ENCODE assay signal across 9 mouse cellular contexts in the genomic region with DNA sequence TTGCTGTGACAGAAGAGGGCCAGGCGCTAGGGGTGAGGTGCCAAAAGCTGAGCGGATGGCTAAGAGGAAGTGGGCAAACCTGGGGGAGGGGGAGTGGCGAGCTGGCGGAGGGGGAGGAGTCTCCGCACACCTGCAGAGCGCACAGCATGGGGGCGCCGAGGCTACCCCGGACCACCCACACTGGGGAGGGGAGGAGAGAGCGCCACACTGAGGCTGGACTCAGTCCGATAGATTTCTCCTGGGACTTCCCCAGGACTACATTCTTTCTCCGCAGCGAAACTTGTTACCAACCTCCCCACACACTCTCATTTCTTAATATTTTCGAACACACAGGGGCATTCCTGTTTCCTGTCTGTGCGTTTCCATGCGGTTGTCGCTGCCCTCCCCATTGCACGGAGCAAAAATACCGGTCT. TPM values are rescaled to one million over a fixed set of nuclear protein-coding genes. Genes with fewer than 3 reads are reported as not detected.
DNase-seq lines count a peak whose midpoint lies in the region; ATAC-seq lines count a peak whose summit lies in the region.
"Had no signal": no experiment of that assay in that cellular context is flagged by ENCODE, and none has a peak within 500 bp of the region (broad histone marks: within the 10 kb centered on the region; RNA-seq: fewer than 3 reads in every experiment).

No protein-coding gene starts in this region.

- no peak overlapping the region for H3K27ac ChIP-seq in kidney, embryonic 16.5 days (ENCODE audit: low read length)

- no peak for ATAC-seq in kidney, embryonic 16.5 days (ENCODE audit: low FRiP score, low TSS enrichment)
- ATAC-seq in hematopoietic stem cell, adult 5-6 weeks (replicated peaks in 1 of 2; ENCODE audit: insufficient read depth in 1 of 2, low FRiP score in 2 of 2, low TSS enrichment in 1 of 2, low read depth in 1 of 2, poor library complexity in 2 of 2, severe bottlenecking in 2 of 2): peak; percentile 20 to 23; a peak in 3 of 4 replicates

- no peak for DNase-seq in kidney, adult 18-20 months
- peak; percentile 56 to 66 for DNase-seq in lung, postnatal 4 days
- peak; percentile 89 for DNase-seq in thymus, postnatal 25 days
- no peak for DNase-seq in layer of hippocampus, adult 9-11 months
- DNase-seq in urinary bladder, postnatal 36 days (ENCODE audit: low spot score in 2 of 2): no peak
- no peak for DNase-seq in adrenal gland, postnatal 10 days

- H3K9ac ChIP-seq in kidney, embryonic 16.5 days (replicated peaks; ENCODE audit: low read length): no peak overlapping the region

- H3K36me3 ChIP-seq in kidney, embryonic 16.5 days (ENCODE audit: insufficient read depth, low read length): no peaks in the 10 kb centered on the region

- H3K4me3 ChIP-seq in kidney, embryonic 16.5 days (ENCODE audit: low read length): no peak overlapping the region

- WGBS in kidney, embryonic 16.5 days: 22% methylated on average over 19 of the region's 19 CpGs

- peaks cover 44% of the 10 kb centered on the region for H3K4me1 ChIP-seq in kidney, embryonic 16.5 days (ENCODE audit: insufficient read depth, low read length)

- no peaks in the 10 kb centered on the region for H3K9me3 ChIP-seq in kidney, embryonic 16.5 days (ENCODE audit: low read length)

- H3K4me2 ChIP-seq in kidney, embryonic 16.5 days (replicated peaks; ENCODE audit: low read depth, low read length): peak overlapping the region; percentile 19; the same call in 1 of the 2 replicates

- no peaks in the 10 kb centered on the region for H3K27me3 ChIP-seq in kidney, embryonic 16.5 days (ENCODE audit: insufficient read depth, low read length)

RNA-seq across cellular contexts. Expression of a gene that starts 33.0 kb away (rescaled TPM):
- 39.1 and 40.1 TPM in 2 replicates for polyA plus RNA-seq in kidney, embryonic 16.5 days (2015; fragmentation: Nextera tagmentation; extraction: Ambion mirVana)
- 42.6 and 43.6 TPM in 2 replicates for total RNA-seq in hematopoietic stem cell, adult 5-6 weeks (2017)
- 10 to 100 TPM; 37.5 to 38.5 TPM for total RNA-seq in adrenal gland, postnatal 10 days (2021)

RNA-seq across cellular contexts. Expression of a gene that starts 51.8 kb away (rescaled TPM):
- not detected in 2 replicates for polyA plus RNA-seq in kidney, embryonic 16.5 days (2015; fragmentation: Nextera tagmentation; extraction: Ambion mirVana)
- not detected in 2 replicates for total RNA-seq in hematopoietic stem cell, adult 5-6 weeks (2017)
- not detected for total RNA-seq in adrenal gland, postnatal 10 days (2021)
- polyA plus RNA-seq: large intestine, adult 2 months had no signal

Comparison
In these comparisons a context has a peak if more than half of its experiments do, and no peak if none do; other contexts are left out.
1. DNase-seq: peak in lung, postnatal 4 days (2 of 2) and thymus, postnatal 25 days (single experiment); none in kidney, adult 18-20 months (single experiment), layer of hippocampus, adult 9-11 months (single experiment), urinary bladder, postnatal 36 days (0 of 2) and adrenal gland, postnatal 10 days (single experiment).